Mouse (Mus musculus): Measurements from ENCODE around the gene Tmem220.
A peak's percentile ranks its signal among the peaks of the same experiment; 100 is the strongest.
"Not testable (repeated sequence)": the region's sequence is repeated elsewhere in the genome, so short reads cannot be mapped to it uniquely, and the experiment has no call there.

Tmem220 gene

DNA sequence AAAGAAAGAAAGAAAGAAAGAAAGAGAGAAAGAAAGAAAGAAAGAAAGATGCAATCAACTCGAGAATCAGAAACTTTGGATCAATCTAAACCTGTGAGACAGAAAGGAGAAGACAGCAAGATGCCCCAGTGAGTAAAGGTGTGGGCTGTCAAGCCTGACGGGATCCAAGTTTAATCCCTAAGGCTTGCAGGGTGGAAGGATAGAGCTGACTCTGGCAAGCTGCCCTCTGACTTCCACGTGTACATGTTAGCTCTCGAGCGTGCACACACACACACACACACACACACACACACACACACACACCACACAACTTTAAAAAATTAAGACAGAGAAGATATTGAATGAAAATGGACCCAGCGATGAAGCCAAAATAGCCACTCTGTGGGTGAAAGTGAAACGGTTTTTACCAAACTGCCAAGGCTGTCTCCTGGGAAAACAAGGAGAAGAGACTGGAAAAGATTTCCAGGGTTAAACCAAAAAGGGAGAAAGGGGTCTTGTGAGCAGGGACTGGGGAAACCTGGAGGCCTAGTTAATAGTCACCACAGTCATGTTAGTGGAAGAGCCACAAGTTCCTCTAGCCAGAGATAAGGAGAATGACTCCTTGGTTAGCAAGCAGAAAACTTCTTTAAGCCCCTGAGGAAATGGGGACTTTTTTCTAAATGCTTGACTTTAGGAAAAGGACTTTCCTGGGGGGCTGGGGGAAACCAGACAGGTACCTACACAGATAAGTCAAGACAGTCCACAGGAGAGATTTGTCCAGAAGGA lies 5.1 kb upstream of the Tmem220 start:
- DNase-seq (ENCODE audit: low read depth, low spot score) = no peak

GRCm38 (mm10) chr11:67020948-67021347 lies 4.0 kb upstream of the Tmem220 start:
- DNase-seq (ENCODE audit: low read depth, low spot score) = peak; percentile 48

DNA sequence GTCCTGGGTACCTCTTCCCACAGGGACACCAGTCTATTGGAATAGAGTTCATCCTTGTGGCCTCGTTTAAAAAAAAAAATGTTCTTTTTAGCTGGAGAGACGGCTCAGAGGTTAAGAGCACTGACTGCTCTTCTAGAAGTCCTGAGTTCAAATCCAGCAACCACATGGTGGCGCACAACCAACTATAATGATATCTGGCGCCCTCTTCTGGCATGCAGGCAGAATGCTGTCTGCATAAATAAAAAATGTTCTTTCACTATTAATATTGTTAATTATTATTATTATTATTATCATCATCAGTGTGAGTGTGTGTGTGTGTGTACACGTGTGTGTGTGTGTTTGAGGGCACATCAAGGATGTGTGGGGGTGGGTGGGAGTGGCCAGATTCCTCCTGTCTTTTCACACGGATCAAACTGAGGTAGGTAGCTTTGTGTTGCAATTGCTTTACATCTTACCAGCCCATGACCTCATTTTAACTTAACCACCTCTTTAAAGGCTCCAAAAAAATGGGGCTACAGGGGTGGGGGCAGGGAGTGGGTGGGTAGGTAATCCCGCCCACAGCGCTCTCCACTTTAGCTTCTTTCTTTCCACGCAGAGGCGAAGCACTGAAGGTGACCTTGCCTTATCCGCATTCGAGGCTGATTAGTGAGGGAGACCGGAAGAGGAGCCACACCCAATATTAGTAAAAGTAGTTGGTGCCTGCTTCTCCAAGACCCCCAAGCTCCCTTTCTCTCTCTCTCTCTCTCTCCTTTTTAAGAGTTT lies 2.4 kb upstream of the Tmem220 start:
- DNase-seq (ENCODE audit: low read depth, low spot score) = no peak

GRCm38 (mm10) chr11:67023191-67023590 lies 1.8 kb upstream of the Tmem220 start:
- not testable (repeated sequence) for DNase-seq (ENCODE audit: low read depth, low spot score)

DNA sequence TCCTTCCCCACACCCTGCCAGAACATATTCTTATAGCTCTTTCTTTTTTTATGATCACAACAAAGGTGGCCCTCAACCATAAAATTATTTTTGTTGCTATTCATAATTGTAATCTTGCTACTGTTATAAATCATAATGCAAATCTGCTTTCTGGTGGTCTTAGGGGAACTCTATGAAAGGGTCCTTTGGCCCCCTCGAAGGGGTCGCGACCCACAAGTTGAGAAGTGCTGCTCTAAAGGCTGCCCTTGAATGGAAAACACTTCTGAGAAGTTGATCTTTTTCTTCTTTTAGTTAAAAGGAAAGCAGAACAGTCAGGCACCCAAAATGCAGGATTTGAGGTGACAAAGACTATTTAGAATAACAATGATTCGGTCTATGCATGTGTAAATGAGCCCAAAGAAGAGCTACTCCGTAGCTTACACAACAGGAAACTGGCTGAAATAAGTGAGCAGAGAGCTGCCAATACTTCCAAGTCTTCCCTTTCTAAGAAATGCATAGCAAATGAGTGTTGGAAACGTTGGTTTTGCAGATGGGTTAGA lies 1.1 kb upstream of the Tmem220 start:
- no peak for DNase-seq (ENCODE audit: low read depth, low spot score)

DNA sequence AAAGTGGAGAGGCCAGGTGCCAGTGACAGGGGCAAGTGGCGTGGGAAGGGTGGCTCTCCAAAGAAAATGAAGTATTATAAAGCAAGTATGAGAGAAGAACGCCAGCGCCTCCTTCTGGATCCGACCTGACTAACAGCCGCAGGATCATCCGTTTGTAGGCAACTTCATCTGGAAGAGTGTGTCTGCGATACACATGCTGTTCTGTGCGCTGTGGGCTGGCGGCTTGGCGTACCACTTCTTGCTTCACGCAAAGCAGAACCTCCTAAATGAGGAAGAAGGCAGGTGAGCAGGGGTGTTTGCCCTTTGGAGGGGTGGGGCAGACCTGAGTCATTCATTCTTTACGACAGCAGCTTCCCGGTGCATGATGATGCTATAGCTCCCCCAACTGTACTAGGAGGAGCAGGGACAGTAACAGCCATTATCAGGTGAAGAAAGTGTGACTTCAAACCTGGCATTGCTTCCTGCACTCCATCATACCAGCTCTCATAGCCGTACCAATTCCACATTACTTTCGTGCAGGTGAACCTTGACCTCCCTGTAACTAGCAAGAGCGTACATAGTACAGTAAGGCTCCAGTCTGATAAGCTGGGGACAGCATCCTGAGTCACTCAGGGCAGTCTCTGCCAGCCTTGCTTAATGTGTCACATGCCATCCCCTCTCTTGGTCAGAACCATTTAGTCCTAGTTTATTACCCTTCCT lies 6.1 kb downstream of the Tmem220 start:
- DNase-seq (ENCODE audit: low read depth, low spot score) = no peak

GRCm38 (mm10) chr11:67031603-67031915 lies 6.6 kb downstream of the Tmem220 start:
- no peak for DNase-seq (ENCODE audit: low read depth, low spot score)

- no peak for DNase-seq (ENCODE audit: low read depth, low spot score)
Observed at GRCm38 (mm10) chr11:67034775-67035485, 10.0 kb downstream of the Tmem220 start.

GRCm38 (mm10) chr11:67036229-67036628 lies 11.3 kb downstream of the Tmem220 start:
- DNase-seq (ENCODE audit: low read depth, low spot score) = no peak

GRCm38 (mm10) chr11:67036892-67037291 lies 11.9 kb downstream of the Tmem220 start:
- no peak for DNase-seq (ENCODE audit: low read depth, low spot score)

GRCm38 (mm10) chr11:67039799-67040198 lies 14.8 kb downstream of the Tmem220 start:
- no peak for DNase-seq (ENCODE audit: low read depth, low spot score)

GRCm38 (mm10) chr11:67040483-67040882 lies 15.5 kb downstream of the Tmem220 start:
- no peak for DNase-seq (ENCODE audit: low read depth, low spot score)

GRCm38 (mm10) chr11:67043007-67043406 lies 18.1 kb downstream of the Tmem220 start:
- DNase-seq (ENCODE audit: low read depth, low spot score) = no peak

DNA sequence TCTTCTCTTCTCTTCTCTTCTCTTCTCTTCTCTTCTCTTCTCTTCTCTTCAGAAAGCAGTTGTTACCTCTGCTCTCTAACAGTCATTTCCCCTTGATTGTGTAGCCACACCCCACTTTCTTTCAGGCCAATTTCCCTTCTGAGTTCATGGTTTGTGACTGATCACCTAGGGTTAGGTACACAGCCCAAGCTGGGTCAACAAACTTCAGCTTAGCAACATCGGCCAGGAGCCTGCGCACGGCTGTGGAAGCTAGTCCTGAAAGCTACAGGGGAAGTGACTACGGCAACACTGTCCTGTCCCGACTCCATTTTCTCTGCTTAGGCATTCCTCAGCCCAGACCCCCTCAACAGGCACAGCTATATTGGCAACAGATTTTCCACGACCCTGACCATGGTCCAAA lies 20.0 kb downstream of the Tmem220 start:
- no peak for DNase-seq (ENCODE audit: low read depth, low spot score)

DNA sequence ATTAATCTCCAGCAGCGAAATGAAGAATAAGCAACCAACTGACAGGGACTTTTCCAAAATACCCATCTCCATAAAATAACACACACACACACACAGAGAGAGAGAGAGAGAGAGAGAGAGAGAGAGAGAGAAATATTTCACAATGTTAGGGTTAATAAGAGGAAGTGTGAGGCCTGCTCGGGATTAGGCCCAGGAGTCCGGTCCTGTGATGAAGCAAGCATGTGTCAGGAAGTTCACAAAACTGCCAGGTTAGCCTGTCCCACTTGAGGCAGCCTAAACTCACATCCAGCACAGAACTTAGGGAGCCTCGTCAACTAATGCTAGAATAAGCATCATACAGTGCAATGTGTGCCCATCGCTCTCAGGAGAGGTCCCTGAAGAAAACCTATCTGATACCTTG lies 22.2 kb downstream of the Tmem220 start:
- DNase-seq (ENCODE audit: low read depth, low spot score) = no peak

DNA sequence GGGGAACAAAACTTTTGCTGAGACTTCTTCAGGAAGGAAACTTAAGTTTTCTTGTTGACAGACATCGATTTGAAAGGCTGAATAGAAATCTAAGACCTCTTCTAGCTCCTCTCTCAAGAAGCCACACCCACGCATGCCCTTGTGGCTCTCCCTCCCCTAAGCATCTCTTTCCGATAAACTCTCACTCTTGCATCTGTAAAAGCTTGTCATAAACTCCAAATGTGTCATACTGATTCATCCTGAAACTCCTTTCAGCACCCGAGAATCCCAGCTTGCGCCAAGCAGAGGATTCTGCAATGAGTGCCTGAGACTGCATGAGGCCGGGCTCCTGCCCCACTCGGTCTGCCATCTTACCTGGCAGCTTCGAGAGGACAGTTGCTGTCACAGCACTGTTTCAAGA lies 23.5 kb downstream of the Tmem220 start:
- no peak for DNase-seq (ENCODE audit: low read depth, low spot score)

GRCm38 (mm10) chr11:67049256-67049655 lies 24.3 kb downstream of the Tmem220 start:
- no peak for DNase-seq (ENCODE audit: low read depth, low spot score)

GRCm38 (mm10) chr11:67051676-67052320 lies 26.8 kb downstream of the Tmem220 start:
- no peak for DNase-seq (ENCODE audit: low read depth, low spot score)

GRCm38 (mm10) chr11:67052321-67052952 lies 27.5 kb downstream of the Tmem220 start, which contains the start of the genes Adprm and Sco1:
Gene Adprm (minus strand): TSS chr11:67052594.
Gene Sco1 (plus strand): TSS chr11:67052670.
- DNase-seq (ENCODE audit: low read depth, low spot score) = peak; percentile 78

GRCm38 (mm10) chr11:67054754-67055365 lies 29.9 kb downstream of the Tmem220 start:
- DNase-seq (ENCODE audit: low read depth, low spot score) = no peak

Measured in embryo, embryonic 11.5 days (tissue).